Mouse (Mus musculus) heart, postnatal 0 days (tissue): ENCODE data around the gene Qtrt1. TPM values are rescaled to one million over a fixed set of nuclear protein-coding genes. Genes with fewer than 3 reads are reported as not detected.

Experiments used
- ATAC-seq: fragments of 200-750 bp; cut with Nextera tagmentation; 2 replicates; pipeline ENCODE4 v1.8.0; 2017; ENCODE audit warnings: low read depth, moderate number of reproducible peaks, moderate library complexity; ENCODE audit not compliant: insufficient read depth
- DNase-seq: peaks from one replicate; pipeline ENCODE4 v3.0.0-alpha.2; 2016; ENCODE audit warnings: low spot score
- H3K27ac ChIP-seq: fragments of 300-500 bp; sonication (generic); 2 replicates; pipeline ENCODE4 v1.5.1; 2014; ENCODE audit warnings: low read depth, mild to moderate bottlenecking
- H3K27me3 ChIP-seq: fragments of 300-500 bp; sonication (generic); 2 replicates; pipeline ENCODE4 v1.6.1; 2014; ENCODE audit warnings: low read length, mixed read lengths; ENCODE audit not compliant: control insufficient read depth, insufficient read depth
- H3K36me3 ChIP-seq: fragments of 300-500 bp; sonication (generic); replicated peaks from 2 replicates; pipeline ENCODE4 v1.6.1; 2014; ENCODE audit warnings: low read length, mixed read lengths; ENCODE audit not compliant: control insufficient read depth, insufficient read depth
- H3K4me1 ChIP-seq: fragments of 300-500 bp; sonication (generic); 2 replicates; pipeline ENCODE4 v1.6.1; 2014; ENCODE audit warnings: antibody characterized with exemption; ENCODE audit not compliant: control insufficient read depth, insufficient read depth
- H3K4me2 ChIP-seq: fragments of 300-500 bp; sonication (generic); 2 replicates; pipeline ENCODE4 v1.6.1; 2014; ENCODE audit warnings: low read depth, mild to moderate bottlenecking, low read length, moderate library complexity
- H3K4me3 ChIP-seq: fragments of 300-500 bp; sonication (generic); 2 replicates; pipeline ENCODE4 v1.5.1; 2014; ENCODE audit warnings: low read depth, low read length
- H3K9ac ChIP-seq: fragments of 300-500 bp; sonication (generic); replicated peaks from 2 replicates; pipeline ENCODE4 v1.6.1; 2014; ENCODE audit warnings: low read depth, low read length, mixed read lengths
- H3K9me3 ChIP-seq: fragments of 300-500 bp; sonication (generic); replicated peaks from 2 replicates; pipeline ENCODE4 v1.6.1; 2016; ENCODE audit warnings: low read length; ENCODE audit not compliant: control insufficient read depth
- CTCF ChIP-seq: IDR thresholded peaks from 2 replicates; pipeline ENCODE4 v1.5.1; 2016; ENCODE audit warnings: antibody characterized with exemption, control low read depth, low read depth
- EP300 ChIP-seq: IDR thresholded peaks from 2 replicates; pipeline ENCODE4 v1.6.1; 2016; ENCODE audit warnings: antibody characterized with exemption, low read depth
- WGBS: fragments of 180-500 bp; shearing (Covaris S2); extraction: QIAGEN DNeasy Blood & Tissue Kit; methylation state at CpG from one replicate; pipeline ENCODE4 v1.1.7; 2014; 5-methylcytosine and 5-hydroxymethylcytosine counted together
- polyA plus RNA-seq: library from polyadenylated mRNA; unstranded; fragments of >200 nt; fragmentation: Nextera tagmentation; extraction: Ambion mirVana; gene quantifications from 2 replicates; pipeline ENCODE4 v1.2.1, GENCODE M21; 2015
- total RNA-seq: library from RNA; depleted of rRNA; stranded (reverse); fragments of >200 nt; gene quantifications from 2 replicates; pipeline ENCODE4 v1.2.3, GENCODE M21; 2014; ENCODE audit warnings: low replicate concordance

Gene Qtrt1
- total and polyA plus RNA-seq, 2 experiments from 2014 or later: 15.5 to 39.7 TPM

DNA sequence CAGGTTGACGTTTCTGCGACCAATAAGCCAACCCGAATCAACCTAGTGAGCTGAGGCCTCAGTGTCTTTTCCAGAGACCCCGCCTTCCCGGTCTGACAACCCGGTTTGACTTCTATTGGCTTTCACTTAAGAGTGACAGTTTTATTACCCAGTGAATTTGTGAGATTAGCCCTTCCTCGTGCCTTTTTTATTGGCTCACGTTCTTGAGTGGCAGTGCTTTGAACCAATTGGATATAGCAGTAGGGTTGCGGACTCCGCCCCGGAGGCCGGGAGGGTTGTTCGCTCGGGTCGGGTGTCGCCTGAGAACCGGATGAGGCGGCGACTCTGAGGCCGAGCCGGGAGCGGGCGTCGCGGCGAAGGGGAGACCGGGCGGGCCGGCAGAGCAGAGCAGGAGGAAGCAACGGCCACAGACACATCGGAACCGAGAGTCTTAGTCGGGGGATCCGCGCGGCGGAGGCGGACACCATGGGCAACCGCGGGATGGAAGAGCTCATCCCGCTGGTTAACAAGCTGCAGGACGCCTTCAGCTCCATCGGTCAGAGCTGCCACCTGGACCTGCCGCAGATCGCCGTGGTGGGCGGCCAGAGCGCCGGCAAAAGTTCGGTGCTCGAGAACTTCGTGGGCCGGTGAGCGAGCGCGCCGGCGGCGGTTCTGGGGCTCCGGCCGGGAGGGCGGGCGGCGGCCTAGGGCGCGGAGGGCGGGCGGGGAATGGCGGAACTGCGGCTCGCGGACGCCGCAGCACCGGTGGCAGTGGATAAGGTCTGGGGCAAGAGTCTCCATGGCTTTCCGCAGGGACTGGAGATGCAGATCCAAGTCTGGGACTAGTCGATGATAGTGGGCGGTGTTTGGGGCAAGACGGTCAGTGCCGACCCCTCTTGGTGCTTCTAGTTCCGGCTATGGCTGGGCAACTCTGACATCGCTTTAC, 13.3 kb downstream of the Qtrt1 start, which contains the start of gene Dnm2:
Dnm2 (plus strand) TSS at position 278 of the 925 bp plus-strand sequence.
- ATAC-seq (peak; percentile 98), DNase-seq (peak; percentile 98)
- TF ChIP-seq CTCF: no peak
- peak; percentile 98 for TF ChIP-seq EP300
- Histone ChIP-seq H3K9me3 (no peaks in the 10 kb centered on the region), H3K27ac (peak within 1 kb of the TSS; percentile 94), H3K9ac (peak within 1 kb of the TSS; percentile 87), H3K36me3 (peaks cover 12% of the 10 kb centered on the region), H3K4me3 (peak within 1 kb of the TSS; percentile 97), H3K4me1 (peaks cover 27% of the 10 kb centered on the region), H3K4me2 (peak within 1 kb of the TSS; percentile 94), H3K27me3 (no peaks in the 10 kb centered on the region)
- under 1% methylated on average over 80 of the region's 82 CpGs for WGBS

DNA sequence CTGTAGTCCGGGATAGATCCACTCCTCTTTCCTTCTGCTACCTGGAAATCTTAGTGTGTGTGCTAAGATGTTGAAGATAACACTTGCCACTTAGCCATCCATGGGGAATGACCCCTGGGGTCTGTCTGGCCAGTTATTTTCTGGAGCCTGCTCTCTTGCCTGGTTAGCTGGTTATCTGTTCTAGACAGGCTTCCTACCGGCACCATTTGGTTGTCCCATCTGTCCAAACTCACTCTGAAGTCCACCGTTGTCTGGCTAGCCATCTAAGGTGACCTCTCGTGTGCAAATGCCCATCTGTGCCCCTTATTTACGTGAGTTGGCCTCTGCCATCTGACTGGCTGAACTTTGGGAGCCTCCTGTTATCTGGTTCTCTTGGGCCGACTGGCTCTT, 13.9 kb downstream of the Qtrt1 start:
- ATAC-seq: no peak
- 2% methylated on average over 6 of the region's 6 CpGs for WGBS
- Histone ChIP-seq H3K9me3 (no peaks in the 10 kb centered on the region), H3K4me3 (peak overlapping the region; percentile 97), H3K27ac (peak overlapping the region; percentile 94), H3K36me3 (peaks cover 5% of the 10 kb centered on the region), H3K27me3 (no peaks in the 10 kb centered on the region), H3K4me2 (peak overlapping the region; percentile 94), H3K4me1 (peaks cover 27% of the 10 kb centered on the region), H3K9ac (peak overlapping the region; percentile 87)
- TF ChIP-seq EP300 (no peak), CTCF (no peak)
- DNase-seq: no peak

DNA sequence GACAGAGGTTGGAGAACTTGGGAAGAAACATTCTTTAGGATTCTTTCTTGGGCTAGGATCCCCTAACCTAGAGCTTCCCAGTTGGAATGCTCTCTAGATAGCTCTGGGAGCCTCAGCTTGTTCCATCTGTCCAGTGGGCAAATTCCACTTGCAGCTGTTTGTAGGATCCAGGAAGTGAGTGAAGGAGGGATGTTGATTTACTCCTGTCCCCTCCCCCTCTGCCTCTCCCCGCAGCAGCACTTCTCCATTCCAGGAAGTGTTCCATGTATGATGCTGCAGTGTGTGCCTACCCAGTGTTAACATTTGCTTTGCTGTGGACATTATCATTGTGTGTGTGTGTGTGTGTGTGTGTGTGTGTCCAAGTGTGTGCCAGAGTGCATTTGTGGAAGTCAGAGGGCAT, 14.4 kb downstream of the Qtrt1 start:
- Histone ChIP-seq H3K36me3 (0 out of 2 replicates have a peak, but pooled peaks cover under 1% of the 10 kb centered on the region), H3K4me3 (peak overlapping the region; percentile 97), H3K9ac (peak overlapping the region; percentile 87), H3K4me1 (peaks cover 27% of the 10 kb centered on the region), H3K9me3 (no peaks in the 10 kb centered on the region), H3K4me2 (peak overlapping the region; percentile 94), H3K27ac (peak overlapping the region; percentile 94), H3K27me3 (no peaks in the 10 kb centered on the region)
- ATAC-seq: no peak
- 0% methylated on average over 1 of the region's 1 CpGs for WGBS
- TF ChIP-seq EP300 (no peak), CTCF (no peak)
- DNase-seq: no peak

DNA sequence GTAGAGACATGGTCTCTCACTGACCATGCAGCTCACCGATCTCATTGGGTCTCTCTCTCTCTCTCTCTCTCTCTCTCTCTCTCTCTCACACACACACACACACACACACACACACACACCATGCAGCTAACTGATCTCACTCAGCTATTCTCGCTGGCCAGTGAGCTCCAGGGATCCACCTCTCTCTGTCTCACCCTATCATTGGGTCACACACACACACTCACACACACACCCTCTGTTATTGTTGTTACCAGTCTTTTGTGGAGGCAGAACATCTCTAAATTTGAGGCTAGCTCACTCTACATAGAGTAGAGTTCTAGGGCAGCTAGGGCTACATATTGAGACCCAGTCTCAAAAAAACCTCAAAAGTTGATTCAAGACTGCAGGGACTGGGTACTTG, 14.9 kb downstream of the Qtrt1 start:
- Histone ChIP-seq H3K27ac (no peak overlapping the region), H3K4me1 (peaks cover 29% of the 10 kb centered on the region), H3K9ac (no peak overlapping the region), H3K4me2 (peak overlapping the region; percentile 94), H3K4me3 (no peak overlapping the region; the same call in 1 of the 2 replicates), H3K27me3 (no peaks in the 10 kb centered on the region), H3K9me3 (no peaks in the 10 kb centered on the region), H3K36me3 (no peaks in the 10 kb centered on the region)
- WGBS: 46% methylated on average over 2 of the region's 2 CpGs
- no peak for ATAC-seq
- no peak for TF ChIP-seq CTCF
- no peak for TF ChIP-seq EP300
- DNase-seq: no peak

DNA sequence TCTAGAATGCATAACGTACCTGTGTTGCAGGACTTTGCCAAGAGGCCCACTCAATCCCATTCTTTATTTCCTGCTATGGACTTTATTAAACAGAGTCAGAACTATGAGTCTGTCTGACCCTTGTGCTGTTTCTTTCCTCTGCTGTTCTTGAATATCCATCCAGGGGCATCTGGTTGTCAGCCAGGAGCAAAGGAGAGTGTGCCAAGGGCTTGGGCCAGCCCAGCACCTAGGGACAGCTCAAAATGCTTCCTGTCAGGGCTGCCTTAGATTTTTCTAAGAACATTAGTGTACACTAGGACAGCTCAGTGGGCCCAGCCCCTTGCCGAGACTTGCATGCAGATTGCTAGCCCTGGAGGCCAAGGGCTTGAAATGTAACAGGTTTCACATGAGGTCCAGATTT, 16.1 kb downstream of the Qtrt1 start:
- Histone ChIP-seq H3K27me3 (no peaks in the 10 kb centered on the region), H3K4me1 (peaks cover 33% of the 10 kb centered on the region), H3K4me2 (0 out of 2 replicates have a peak overlapping the region, but pooled peaks have one; percentile 11), H3K9me3 (no peaks in the 10 kb centered on the region), H3K27ac (peak overlapping the region; percentile 60), H3K9ac (no peak overlapping the region), H3K4me3 (no peak overlapping the region), H3K36me3 (no peaks in the 10 kb centered on the region)
- no peak for ATAC-seq
- DNase-seq: no peak
- WGBS: 56% methylated on average over 2 of the region's 2 CpGs
- TF ChIP-seq EP300 (no peak), CTCF (no peak)
